Mouse (Mus musculus): Measurements from ENCODE around the gene Sik3.

GRCm38 (mm10) chr9:46194809-46195208 lies 182.2 kb downstream of the Sik3 start:
- TF ChIP-seq CTCF (IDR thresholded peaks at IDR 0.05; ENCODE audit: low read depth) (no peak), EP300 (IDR thresholded peaks at IDR 0.05; ENCODE audit: low read depth) (no peak)

All from liver, postnatal 0 days (tissue).